Mouse (Mus musculus) cerebral cortex, adult 2 months (tissue): Measurements from ENCODE around the gene Gtsf1.

ENCODE experiments used
- WGBS: fragments of 180-500 bp; shearing (Covaris S2); methylation state at CpG from one replicate; pipeline ENCODE4 v1.1.7; 2018; 5-methylcytosine and 5-hydroxymethylcytosine counted together

Gene Gtsf1

DNA sequence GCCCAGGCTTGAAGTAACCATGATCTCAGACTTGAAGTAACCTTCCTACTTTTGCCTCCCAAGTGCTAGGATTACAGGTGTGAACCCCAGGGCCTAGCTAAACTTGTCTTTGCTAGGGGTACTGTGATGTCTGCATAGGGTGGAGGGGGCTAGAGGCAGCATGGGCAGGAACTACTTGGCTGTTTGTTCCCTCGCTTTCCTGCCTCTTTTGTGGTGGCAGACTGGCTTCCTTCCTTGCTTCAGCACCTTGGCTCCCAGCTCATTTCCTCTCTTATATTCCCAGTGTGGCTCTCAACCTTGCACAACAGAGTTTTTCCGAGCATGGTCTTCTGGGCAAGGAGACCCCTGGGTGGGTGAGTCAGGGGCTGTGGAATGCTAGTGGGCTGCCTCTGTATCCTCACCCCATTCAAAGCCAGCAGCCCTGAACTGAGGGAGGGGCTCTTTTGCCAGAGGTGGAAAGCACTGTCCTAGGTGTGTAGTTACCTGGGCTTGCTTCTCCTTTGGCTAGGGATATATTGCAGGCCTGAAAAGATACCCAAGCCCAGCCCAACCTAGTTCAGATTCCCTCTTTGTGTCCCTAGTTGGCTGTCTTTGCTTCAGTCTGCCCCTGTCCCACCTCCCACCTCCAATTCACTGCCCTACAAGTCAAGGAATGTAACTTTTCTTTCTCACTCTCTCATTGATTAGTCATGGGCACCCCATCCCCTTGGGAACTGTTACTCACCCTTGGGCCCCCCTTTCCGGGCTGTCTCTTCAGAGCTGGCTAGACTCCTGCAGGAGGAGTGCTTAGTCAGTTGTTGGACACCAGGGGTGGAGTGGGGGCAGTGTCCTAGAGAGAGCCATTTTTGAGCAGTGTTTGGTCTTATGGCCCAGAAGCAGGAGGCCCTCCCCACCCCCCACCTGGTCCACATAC is 52.3 kb downstream of the Gtsf1 start:
- 73% methylated on average over 3 of the region's 3 CpGs for WGBS

DNA sequence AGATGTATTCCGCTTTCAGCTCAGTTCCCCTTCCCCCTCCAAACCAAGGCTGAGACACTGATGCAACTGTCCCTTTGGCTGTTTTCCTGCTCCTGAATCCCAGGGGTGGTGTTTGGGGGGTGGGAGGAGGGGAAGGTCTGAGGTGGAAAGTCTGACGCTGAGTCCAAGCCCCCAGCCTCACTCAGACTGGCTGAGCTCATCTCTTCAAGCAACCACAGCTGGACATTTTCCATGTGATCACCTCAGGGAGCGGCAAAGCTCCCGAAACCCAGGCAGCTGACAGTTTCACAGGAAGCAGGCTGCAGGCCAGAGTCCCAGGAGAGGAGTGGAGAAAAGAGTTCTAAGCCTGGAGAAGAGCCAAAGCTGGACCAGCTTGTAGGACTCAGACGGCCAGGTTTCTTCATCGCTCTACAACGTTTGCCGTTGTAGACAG is 53.4 kb downstream of the Gtsf1 start:
- 63% methylated on average over 8 of the region's 8 CpGs for WGBS

DNA sequence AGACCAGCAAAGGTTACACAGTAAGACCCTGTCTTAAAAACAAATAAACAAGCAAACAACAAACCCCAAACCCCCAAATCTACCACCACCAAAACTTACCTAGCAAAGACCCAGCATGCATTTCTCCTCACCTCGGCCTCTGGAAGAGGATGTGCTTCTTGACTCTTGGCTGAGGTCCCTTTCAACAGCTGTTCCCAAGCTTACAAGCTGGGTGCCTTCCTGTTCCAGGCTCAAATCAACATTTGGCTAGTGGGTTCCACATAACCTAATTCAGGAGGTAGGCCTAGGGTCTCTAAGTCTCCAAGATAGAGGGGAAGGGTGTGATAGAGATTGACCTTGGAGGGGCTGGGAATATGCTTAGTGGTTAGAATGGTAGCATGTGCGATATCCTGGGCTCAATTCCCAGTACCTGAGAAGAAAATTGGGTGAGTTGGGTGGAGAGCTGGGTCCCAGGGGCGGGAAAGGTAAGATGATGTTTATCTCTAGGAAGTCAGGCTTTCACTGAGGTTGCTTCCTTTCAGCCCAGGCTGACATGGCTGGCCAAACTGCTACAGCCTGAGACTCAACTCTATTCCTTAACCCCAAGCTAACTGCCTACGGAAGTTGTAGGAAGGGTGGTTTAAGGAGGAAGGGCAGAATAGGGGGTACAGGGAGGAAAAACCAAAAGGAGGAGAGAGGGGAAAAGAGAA is 55.0 kb downstream of the Gtsf1 start:
- WGBS: 92% methylated on average over 4 of the region's 4 CpGs

DNA sequence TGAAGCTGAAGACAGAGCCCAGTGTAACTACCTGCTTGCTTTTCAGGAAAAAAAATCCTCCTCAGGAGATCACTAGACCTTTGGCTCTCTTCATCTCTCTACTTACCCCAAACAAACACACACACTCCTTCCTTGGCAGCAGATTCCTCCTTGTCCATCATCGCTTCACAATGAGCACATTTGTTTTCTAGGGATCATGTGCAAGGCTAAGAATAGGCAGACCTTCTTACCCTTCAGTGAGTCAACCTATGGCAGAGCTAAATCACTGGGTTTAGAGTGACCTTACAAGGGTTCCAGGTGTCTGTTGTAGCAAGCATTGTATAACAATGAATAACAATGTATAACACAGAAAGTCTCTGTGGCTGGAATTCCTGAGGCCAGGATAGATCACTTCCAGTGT is 58.5 kb downstream of the Gtsf1 start:
- WGBS: 91% methylated on average over 1 of the region's 1 CpGs

DNA sequence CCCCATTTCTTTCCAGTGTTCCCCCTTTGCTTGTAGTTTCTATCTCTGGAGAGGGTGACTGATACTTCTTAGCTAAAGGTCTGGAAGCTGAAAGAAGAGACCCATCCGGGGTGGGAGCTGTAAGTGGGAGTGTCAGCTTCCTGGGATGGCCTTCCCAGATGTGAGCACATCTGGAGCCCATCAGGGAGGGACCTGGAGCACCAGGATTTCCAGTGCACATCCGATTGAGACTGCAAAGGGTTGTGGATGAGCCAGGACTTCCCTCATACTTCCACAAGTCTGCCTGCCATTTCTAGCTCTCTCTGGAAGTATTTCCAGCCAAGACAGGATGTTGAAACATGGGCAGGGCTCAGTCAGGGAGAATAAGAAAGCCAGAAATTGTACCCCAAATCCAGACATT is 59.1 kb downstream of the Gtsf1 start:
- 41% methylated on average over 2 of the region's 2 CpGs for WGBS

DNA sequence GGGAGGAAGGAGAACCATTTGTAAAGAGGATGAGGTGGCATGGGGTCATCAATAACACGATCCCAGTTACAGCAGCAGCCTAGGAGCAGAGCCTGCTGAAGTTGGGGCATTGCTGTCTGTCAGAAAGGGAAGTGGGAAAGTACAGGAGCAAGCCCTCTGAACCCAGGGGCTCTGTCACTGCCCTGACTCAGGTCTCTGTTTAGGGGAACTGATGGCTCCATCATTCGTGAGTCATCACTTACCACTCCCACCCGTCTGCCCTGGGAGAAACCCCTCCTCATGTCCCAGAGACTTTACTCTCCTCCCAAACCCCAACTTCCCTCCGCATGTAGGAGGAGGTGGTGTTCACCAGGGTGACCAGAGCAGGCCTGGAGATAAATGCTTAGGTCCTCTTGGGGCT is 59.8 kb downstream of the Gtsf1 start:
- 72% methylated on average over 4 of the region's 4 CpGs for WGBS

DNA sequence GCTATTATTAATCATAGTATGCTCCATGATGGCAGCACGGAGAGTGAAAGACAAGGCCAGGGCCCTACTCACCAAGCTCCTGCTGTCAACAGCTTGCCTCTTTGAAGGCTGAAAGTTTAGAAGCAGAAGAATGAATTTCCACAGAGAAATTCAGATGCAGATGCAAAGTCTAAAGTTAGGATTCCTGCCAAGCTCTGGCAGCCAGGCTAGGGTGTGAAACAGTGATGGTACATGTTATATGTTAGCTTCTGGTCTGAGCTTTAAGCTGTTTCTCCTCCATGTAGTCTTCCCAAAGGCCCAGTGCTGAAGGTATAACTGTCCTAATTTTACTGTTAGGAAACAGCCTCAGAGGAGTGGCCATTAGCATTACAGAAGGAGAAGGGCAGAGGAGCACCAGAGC is 61.1 kb downstream of the Gtsf1 start:
- 65% methylated on average over 1 of the region's 1 CpGs for WGBS

DNA sequence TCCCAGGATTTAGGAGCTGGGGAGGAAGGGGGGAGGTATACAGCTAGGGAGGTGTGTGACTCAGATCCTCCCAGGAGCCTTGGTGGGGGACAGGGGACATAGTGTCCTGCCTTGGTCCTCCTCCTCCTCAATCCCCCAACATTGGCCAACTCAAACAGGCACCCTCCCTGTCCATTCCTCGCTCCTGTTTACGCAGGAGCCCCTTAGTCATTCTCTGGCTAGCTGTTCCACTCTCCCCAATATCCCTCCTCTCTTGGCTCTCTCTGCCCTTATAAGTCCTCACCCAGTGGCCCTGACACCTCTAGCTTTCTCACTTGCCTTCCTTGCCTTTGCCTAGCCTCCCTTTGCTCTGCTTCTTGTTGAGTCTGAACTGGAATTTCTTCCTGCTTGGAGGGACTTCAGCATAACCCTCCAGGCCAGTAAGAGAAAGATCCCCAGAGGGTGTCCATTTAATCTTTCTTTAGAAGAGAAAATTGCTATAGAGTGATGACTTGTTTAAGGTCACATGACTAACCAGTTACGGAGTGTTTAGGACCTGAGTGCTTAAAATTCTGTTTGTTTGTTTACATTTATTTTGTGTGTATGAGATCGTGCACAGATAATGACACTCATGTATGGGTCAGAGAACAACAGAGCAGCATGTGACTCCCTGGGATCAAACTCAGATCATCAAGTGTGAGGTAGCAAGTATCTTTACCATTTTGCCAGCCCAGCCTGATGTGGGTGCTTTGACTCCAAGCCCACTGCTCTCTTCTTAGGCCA is 61.9 kb downstream of the Gtsf1 start:
- 87% methylated on average over 4 of the region's 4 CpGs for WGBS

DNA sequence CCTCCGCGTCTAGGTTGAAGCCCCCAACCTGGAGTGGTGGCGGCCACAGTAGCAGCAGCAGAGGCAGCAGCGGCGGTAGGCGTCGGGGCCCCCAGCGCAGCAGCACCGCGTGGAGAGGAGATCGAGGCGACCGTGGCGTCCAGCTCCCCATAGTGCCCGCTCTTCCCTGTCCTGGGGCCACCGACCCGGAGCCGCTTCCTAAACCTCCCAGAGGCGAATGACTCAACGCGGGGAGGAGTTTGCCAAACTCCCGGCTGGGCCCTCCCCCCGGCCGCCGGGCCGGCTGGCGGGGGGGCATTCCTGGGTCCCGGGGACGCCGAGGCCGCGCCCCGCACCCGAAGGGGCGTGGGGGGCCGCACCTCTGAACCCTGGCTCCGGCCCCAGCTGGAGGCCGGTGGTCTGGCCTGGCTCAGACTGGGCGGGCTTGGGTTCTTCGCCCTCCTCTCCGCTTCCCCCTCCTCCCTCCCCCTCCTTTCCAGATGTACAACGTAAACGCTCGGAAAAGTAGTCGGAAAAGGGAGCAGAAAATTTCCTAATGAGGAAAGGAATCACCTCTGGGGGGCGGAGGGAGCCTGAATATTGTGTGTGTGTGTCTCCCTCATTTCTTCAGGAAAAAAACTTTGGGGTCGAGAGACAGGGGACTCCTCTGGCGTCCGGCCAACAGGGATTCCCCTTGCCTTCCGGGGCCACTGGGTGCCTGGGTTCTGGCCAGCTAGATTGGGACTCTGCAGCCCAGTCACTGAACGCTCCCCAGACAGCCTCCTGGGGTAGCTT is 63.7 kb downstream of the Gtsf1 start, which contains the start of gene Itga5:
Gene Itga5 (minus strand): TSS at position 388 of the 774 bp plus-strand sequence.
- 2% methylated on average over 51 of the region's 51 CpGs for WGBS

DNA sequence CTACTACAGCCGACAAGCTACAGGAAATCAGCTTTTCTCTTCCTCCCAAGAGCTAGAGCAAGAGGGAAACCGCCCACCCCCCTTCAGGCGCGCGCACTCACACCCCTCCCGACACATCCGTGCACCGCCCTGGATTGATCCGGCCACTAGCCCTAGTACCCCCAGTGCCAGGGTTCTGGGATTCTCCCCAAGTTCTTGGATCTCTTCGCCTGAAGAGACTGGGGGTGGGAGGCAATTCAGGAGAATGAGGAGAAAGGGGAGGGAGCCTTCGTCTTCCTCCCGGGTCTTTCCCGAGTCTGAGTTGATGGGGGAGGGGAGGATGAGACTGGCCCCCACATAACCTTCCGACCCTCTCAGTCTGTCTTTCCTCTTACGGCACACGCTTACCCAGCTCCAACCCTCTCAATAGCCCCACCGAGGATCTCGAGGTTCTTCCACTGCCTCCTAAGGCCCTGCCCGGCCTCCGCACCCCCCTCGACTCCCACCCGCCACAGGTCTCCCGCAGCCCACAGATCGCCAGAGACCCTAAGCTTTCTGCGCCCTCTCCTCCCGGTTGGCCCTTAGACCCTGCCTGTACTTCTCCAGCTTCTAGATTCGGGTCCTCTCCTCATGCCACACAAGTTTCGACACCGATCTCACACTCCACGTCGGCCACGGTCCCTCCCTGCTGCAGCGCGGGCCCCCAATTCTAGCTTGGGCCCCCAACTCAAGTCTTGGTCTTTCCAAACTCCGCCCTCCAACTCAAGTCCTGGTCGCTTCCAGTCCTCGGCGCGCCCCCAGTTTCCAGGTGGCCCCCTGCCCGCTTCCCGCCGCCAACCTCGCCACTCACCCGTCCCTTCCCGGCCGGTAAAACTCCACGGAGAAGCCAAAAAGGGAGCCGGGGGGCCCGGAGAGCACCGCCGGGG is 64.5 kb downstream of the Gtsf1 start:
- WGBS: 5% methylated on average over 51 of the region's 51 CpGs

DNA sequence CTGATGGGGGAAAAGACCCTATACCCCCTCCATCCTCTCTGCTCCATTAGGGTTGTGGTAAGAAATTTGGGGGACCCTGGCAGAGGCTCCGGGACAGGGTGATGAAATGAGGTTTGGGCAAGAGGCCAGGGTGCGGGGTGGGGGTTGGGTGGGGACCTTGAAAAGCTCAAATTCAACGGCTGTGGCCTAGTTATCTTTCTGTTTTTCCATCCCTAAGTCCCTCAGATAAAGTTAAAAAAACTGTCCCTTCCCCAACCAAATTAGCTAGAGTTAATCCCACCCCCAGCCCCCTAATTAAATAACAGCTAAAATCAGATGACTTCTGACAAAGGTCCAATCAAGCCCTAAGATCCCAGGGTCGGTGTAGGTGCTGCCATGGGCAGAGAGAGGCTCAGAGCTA is 65.5 kb downstream of the Gtsf1 start:
- WGBS: 75% methylated on average over 4 of the region's 4 CpGs

DNA sequence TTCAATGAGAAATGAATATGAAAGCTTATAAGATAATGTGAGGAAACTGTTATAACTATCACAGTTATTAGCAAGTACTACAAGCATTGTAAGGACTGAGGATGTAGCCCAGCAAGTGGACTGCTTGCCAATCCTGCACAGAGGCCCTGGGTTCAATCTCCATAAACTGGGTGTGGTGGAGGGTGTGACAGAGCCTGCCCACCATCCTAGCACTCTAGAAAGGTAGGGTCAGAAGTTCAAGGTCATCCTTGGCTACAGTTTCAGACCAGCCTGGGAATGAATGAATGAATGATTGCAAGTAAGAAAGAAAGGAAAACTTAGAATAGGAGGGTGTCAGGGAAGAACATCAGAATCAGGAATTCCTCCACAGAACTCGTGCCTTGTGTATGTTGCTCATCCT is 66.5 kb downstream of the Gtsf1 start:
- WGBS: 73% methylated on average over 1 of the region's 1 CpGs

DNA sequence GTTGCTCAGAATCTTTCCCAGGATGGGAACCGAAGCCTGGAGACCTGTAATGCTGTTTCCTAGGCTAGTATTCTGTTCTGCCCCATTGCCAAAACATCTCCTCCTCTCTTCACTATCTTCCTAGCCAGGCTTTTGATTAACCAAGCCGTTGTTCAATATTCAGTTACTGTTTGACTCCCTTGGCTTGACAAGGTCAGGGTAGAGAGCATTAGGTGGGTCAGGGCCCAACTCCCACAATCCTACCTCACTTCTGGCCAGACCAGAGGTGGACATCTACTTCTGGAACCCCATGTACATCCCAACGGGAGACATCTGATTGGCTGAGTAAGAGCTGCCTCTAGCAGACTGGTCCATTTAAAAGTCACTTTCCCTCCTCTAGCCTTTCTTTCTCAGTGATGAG is 67.3 kb downstream of the Gtsf1 start:
- 87% methylated on average over 3 of the region's 3 CpGs for WGBS

DNA sequence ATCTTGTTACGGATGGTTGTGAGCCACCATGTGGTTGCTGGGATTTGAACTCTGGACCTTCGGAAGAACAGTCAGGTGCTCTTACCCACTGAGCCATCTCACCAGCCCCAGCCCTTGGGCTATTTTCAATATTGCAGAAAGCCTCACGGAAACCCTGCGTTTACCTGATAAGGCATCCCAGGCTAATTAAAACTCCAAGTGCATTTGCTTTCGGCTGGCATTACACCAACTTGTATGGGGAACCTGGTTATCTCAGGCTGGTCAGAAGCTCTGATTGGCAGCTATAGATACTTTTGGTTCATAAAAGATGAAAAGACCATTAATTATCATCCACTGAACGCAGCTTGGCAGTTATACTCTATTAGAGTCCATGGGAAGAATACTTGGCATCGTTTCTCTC is 67.9 kb downstream of the Gtsf1 start:
- 88% methylated on average over 7 of the region's 7 CpGs for WGBS

DNA sequence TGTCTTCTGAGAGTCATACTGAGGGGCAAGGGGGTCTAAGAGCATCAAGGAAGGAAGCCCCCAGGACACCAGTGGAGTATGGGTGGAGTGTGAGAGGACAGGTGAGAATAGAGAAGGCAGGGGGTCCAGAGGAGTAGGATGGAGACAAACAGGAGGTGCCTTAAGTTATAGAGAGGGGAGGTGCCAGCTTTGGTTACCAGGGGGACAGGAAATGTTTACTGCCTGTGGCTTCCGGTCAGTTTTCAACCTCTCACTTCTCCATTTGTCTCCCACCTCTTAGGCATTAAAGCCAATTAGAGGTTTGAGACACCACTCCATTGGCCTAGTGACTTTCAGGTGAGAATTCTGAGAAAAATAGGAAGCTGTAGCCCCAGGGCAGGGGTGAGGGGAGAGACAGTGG is 69.0 kb downstream of the Gtsf1 start:
- 82% methylated on average over 1 of the region's 1 CpGs for WGBS

DNA sequence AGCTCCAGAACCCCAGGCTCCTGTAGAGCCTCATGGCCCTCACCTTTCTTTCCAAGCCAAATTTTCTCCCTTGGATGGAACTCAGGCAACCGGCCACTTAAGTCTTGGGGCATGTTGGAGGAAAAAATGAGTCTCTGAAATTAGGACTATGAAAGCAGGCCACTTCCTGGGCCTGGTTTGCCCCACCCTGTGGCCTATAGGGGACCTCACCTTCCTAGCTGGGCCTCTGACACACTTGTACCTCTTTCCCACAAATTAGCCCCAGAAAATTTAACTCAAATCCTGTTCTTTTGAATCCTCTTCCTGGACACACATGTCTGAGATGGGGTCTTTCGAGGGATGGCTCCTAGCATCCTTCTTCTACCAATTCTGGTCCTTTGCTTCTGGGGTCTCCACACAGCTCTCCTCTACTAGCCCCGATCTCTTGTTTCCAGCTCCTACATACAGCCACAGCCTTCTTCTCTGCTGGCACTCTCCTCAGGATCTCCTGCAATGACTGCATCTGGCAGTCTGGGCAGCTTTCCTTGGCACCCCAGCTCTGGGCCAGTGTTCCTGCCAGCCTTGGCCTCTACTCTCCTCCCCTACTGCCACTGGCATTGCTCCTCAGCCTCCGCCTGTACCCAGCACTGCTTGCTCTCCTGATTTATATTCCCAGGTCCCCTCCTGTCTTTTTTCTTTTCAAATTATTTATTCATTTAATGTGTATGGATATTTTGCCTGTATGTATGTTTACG is 70.2 kb downstream of the Gtsf1 start:
- WGBS: 81% methylated on average over 5 of the region's 5 CpGs

DNA sequence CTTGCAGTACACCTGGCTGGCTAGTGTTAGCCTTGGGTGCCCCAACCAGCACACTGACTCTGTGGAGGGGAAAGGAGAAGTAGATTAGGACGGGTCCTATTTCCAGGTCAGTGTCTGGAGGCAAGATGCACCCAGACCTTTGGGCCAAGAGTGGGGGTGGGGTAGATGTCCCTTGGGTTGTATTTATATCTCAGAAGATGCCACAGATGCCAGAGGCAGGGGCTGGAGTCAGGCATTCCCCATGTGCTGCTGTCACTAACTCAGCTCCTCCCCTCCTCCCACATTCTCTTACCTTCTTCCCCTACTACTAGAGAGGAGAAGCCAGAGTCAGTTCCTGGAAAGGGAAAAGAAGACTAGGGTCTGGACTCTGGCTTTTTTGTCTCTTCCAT is 71.2 kb downstream of the Gtsf1 start:
- 87% methylated on average over 1 of the region's 1 CpGs for WGBS

DNA sequence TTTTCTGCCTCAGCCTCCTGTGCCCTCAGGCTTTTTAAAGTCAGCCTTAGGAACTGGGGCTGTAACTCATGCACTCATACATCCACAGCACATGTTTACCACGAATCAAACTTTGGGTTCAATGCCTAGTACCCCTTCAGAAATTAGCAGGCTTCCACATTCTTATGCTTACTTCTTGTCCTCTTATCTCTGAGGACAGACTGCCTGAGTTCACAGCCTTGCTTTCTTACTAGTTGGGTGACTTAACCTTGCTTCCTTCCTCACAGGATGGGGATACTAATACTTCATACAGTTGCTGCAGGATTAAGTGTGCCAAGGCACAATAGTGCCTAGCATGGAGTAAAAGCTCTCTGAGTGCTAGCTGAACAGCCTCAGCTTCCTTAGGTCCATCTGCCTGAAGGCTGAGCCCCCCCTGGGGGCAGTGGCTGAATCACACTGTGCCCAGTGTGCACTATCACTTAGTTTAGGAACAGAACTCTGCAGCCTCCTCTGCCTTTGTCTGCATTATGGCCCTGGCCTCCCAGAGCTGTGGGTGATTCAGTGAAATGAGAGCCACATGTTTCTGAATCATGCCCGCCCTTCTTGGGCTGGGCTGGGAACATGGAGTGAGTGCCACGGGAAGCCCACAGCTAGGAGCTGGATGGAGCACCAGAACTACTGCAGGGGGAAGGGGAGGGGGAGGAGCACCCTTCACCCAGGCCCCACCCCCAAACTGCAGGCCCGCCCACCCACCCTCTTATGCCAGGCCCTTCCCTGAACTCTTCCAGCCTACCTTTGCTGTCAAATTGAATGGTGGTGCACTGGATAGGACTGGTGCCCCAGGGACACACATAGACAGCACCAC is 71.8 kb downstream of the Gtsf1 start:
- 46% methylated on average over 3 of the region's 4 CpGs for WGBS

DNA sequence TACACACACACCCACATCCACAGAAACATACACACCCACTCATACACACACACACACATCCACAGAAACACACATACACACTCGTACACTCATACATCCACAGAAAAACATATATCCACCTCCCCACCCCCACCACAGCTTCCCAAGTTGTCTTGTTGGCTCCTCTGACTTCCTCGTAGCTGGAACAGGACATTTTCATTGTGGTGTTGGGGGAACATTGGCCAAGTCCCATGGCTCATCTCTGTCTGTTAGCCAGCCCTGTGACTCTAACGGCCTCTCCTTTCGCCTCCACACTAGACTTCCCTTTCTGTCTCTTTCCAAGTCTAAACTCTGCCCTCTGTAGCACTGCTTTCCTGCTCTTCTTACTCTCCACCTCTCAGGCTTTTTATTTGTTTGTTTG is 72.5 kb downstream of the Gtsf1 start:
- WGBS: 58% methylated on average over 4 of the region's 4 CpGs
